Mouse (Mus musculus) common myeloid progenitor, adult 5-6 weeks (primary cell): ENCODE data around the gene Gm10490. TPM values are rescaled to one million over a fixed set of nuclear protein-coding genes. Genes with fewer than 3 reads are reported as not detected.

Source experiments
- ATAC-seq: replicated peaks from 2 replicates; pipeline ENCODE4 v1.8.0; 2016; ENCODE audit warnings: low read depth, mild to moderate bottlenecking, moderate TSS enrichment, inconsistent platforms; ENCODE audit not compliant: poor library complexity, severe bottlenecking
- total RNA-seq: library from RNA; stranded (forward); fragments of 200-1000, 187-1606 nt; gene quantifications from 2 replicates; pipeline ENCODE4 v1.2.3, GENCODE M21; 2017

Gene Gm10490
- total RNA-seq, 1 experiment from 2014 or later = not detected

- ATAC-seq = no peak
Observed at GRCm38 (mm10) chrX:7922032-7922431, 12.7 kb downstream of the Gm10490 start.

GRCm38 (mm10) chrX:7926266-7926665 is 16.9 kb downstream of the Gm10490 start:
- ATAC-seq = no peak

GRCm38 (mm10) chrX:7927116-7927515 is 17.8 kb downstream of the Gm10490 start:
- no peak for ATAC-seq

DNA sequence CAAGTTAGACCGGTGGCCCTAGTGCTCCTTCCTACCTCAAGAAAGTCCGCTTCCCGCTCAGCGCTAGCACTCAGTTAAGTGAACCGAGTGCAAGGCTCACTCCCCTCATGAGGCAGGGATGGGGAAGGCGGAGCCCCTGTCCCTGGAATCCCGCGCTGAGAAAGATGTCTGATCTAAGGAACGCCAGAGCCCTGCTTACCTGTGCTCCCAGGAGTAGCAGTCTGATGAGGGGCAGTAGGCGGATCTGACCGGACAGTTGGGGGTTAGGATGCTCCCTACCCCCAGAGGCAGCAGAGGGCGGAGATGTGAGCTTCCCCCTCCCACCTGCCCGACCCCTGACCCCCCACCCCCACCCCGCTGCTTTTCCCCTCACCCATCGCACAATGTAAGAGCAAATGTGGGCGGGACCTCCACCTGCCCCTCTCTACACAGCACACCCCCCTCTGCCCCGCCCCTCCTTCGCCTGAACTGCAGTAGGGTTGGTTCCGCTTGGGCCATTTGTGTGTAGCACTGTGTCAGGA is 19.0 kb downstream of the Gm10490 start, which contains the start of gene Eras:
Eras (minus strand) TSS at position 338 of the 521 bp plus-strand sequence.
- ATAC-seq = peak; percentile 36; the same call in 1 of the 2 replicates

- ATAC-seq = peak; percentile 66; the same call in 1 of the 2 replicates
Observed at GRCm38 (mm10) chrX:7936874-7937273, 27.5 kb downstream of the Gm10490 start.

- no peak for ATAC-seq
Observed at GRCm38 (mm10) chrX:7937667-7938066, 28.3 kb downstream of the Gm10490 start.

- ATAC-seq = no peak
Observed at GRCm38 (mm10) chrX:7945618-7946017, 36.3 kb downstream of the Gm10490 start.

- ATAC-seq = no peak
Observed at GRCm38 (mm10) chrX:7947108-7947899, 38.0 kb downstream of the Gm10490 start, which contains the start of gene Hdac6. TSS of gene Hdac6 (minus strand) at chrX:7947889.

DNA sequence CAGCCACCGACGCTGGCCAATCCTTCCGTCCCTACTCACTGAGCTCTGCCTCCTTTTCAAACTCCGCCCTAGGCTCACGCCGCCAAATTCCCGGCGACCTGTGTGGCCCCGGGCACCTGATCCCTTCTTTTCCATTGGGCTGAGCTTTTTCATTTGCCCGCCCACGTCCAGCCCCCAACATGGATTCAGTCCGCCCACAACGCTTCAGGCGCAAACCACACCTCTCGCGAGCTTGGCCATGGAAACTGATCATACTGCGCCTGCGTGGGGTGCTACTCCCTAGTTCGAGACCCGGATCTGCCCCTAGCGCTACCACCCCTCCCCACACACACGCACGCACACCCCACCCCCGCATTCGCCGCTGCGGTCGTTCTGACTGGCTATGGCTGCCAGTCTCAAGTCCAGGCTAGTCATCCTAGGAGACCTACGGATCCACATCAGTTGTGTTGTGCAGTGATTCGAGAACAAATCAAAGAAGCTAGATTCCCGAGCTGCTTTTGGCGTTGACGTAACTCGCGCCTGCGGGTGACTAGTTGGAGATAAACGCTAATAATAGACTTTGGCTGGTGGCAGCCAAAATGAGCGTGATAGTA is 38.7 kb downstream of the Gm10490 start:
- ATAC-seq = peak; percentile 99

GRCm38 (mm10) chrX:7950091-7950490 is 40.7 kb downstream of the Gm10490 start:
- no peak for ATAC-seq

- no peak for ATAC-seq
Observed at GRCm38 (mm10) chrX:7958868-7959267, 49.5 kb downstream of the Gm10490 start.

Other genes with a start within 250 kb of the Gm10490 start
- gene Plp2, start 238.2 kb upstream of the Gm10490 start, total RNA-seq = 42.5 and 44.7 TPM in 2 replicates
- 0.68 TPM in 1 of 2 replicates, not detected in the other for gene Magix, start 228.3 kb upstream of the Gm10490 start, total RNA-seq
- gene Gpkow, start 212.4 kb upstream of the Gm10490 start, total RNA-seq = 19.6 and 22.4 TPM in 2 replicates
- 31.1 and 31.9 TPM in 2 replicates for gene Wdr45, start 195.2 kb upstream of the Gm10490 start, total RNA-seq
- gene Gm45208, start 187.3 kb upstream of the Gm10490 start, total RNA-seq = not detected in 2 replicates
- 6.2 and 10.4 TPM in 2 replicates for gene Praf2, start 181.1 kb upstream of the Gm10490 start, total RNA-seq
- gene Ccdc120, start 158.6 kb upstream of the Gm10490 start, total RNA-seq = 5.2 and 6.8 TPM in 2 replicates
- 7.1 and 10.1 TPM in 2 replicates for gene Tfe3, start 147.0 kb upstream of the Gm10490 start, total RNA-seq
- gene Gripap1, start 119.8 kb upstream of the Gm10490 start, total RNA-seq = 73.1 and 85.8 TPM in 2 replicates
- gene Kcnd1, start 87.3 kb upstream of the Gm10490 start, total RNA-seq = 0.91 TPM in 1 of 2 replicates, not detected in the other
- gene Otud5, start 68.2 kb upstream of the Gm10490 start, total RNA-seq = 57.0 and 57.9 TPM in 2 replicates
- gene Pim2, start 31.3 kb upstream of the Gm10490 start, total RNA-seq = 2.2 and 5.0 TPM in 2 replicates
- 10.5 and 13.2 TPM in 2 replicates for gene Slc35a2, start 25.5 kb upstream of the Gm10490 start, total RNA-seq
- 156 and 162 TPM in 2 replicates for gene Pqbp1, start 10.3 kb upstream of the Gm10490 start, total RNA-seq
- gene Timm17b, start 10.2 kb upstream of the Gm10490 start, total RNA-seq = 42.2 and 54.8 TPM in 2 replicates
- not detected in 2 replicates for gene Gm10491, start 1.7 kb upstream of the Gm10490 start, total RNA-seq
- gene Pcsk1n, start 10.3 kb downstream of the Gm10490 start, total RNA-seq = not detected in 2 replicates
- gene Eras, start 19.1 kb downstream of the Gm10490 start, total RNA-seq = not detected in 2 replicates
- gene Hdac6, start 38.3 kb downstream of the Gm10490 start, total RNA-seq = 11.0 and 13.1 TPM in 2 replicates
- 46.7 and 51.4 TPM in 2 replicates for gene Gata1, start 68.5 kb downstream of the Gm10490 start, total RNA-seq
- gene Glod5, start 109.0 kb downstream of the Gm10490 start, total RNA-seq = not detected in 2 replicates
- gene Suv39h1, start 165.2 kb downstream of the Gm10490 start, total RNA-seq = 60.0 and 70.0 TPM in 2 replicates
- 68.8 and 74.5 TPM in 2 replicates for gene Was, start 181.0 kb downstream of the Gm10490 start, total RNA-seq
- gene Wdr13, start 223.3 kb downstream of the Gm10490 start, total RNA-seq = 25.8 and 29.6 TPM in 2 replicates
- 1,314 and 1,321 TPM in 2 replicates for gene Rbm3, start 236.3 kb downstream of the Gm10490 start, total RNA-seq